Mouse (Mus musculus) liver, adult 2 months (tissue): ENCODE data around the gene Dnajb4. TPM values are rescaled to one million over a fixed set of nuclear protein-coding genes. Genes with fewer than 3 reads are reported as not detected.
"Not testable (repeated sequence)": the region's sequence is repeated elsewhere in the genome, so short reads cannot be mapped to it uniquely, and the experiment has no call there.

Source experiments
- DNase-seq: peaks from one replicate; pipeline ENCODE4 v3.0.0-alpha.2; 2011; ENCODE audit warnings: low read depth, low spot score; ENCODE audit errors: extremely low read depth
- H3K27ac ChIP-seq: fragments of 200-500 bp; replicated peaks from 2 replicates; pipeline ENCODE4 v1.5.1; 2012; ENCODE audit warnings: low read depth, mild to moderate bottlenecking, control low read depth, inconsistent platforms, low read length; ENCODE audit not compliant: insufficient read depth
- H3K27me3 ChIP-seq: fragments of 200-500 bp; 2 replicates; pipeline ENCODE4 v1.6.1; 2012; ENCODE audit warnings: mild to moderate bottlenecking, moderate library complexity, low read length, inconsistent platforms; ENCODE audit not compliant: control insufficient read depth, insufficient read depth
- H3K36me3 ChIP-seq: fragments of 200-500 bp; 2 replicates; pipeline ENCODE4 v1.6.1; 2012; ENCODE audit warnings: low read length, inconsistent platforms; ENCODE audit not compliant: control insufficient read depth, insufficient read depth
- H3K4me1 ChIP-seq: fragments of 200-500 bp; 2 replicates; pipeline ENCODE4 v1.6.1; 2011; ENCODE audit warnings: low read length; ENCODE audit not compliant: control insufficient read depth, insufficient read depth
- H3K4me3 ChIP-seq: fragments of 200-500 bp; 2 replicates; pipeline ENCODE4 v1.5.1; 2011; ENCODE audit warnings: low read depth, mild to moderate bottlenecking, control low read depth, low read length, moderate library complexity; ENCODE audit not compliant: insufficient read depth
- H3K79me2 ChIP-seq: fragments of 200-500 bp; 2 replicates; pipeline ENCODE4 v1.6.1; 2012; ENCODE audit warnings: inconsistent platforms, mild to moderate bottlenecking, low read length, moderate library complexity; ENCODE audit not compliant: control insufficient read depth, insufficient read depth
- H3K9ac ChIP-seq: fragments of 200-500 bp; 2 replicates; pipeline ENCODE4 v1.6.1; 2012; ENCODE audit warnings: low read depth, mild to moderate bottlenecking, control low read depth, inconsistent platforms, low read length
- CTCF ChIP-seq: fragments of 200-500 bp; IDR thresholded peaks from 2 replicates; pipeline ENCODE4 v1.5.1; 2011; ENCODE audit warnings: low read depth, low read length, control low read depth
- POLR2A ChIP-seq: fragments of 200-500 bp; IDR thresholded peaks from 2 replicates; pipeline ENCODE4 v1.6.1; 2011; ENCODE audit warnings: low read length, control low read depth; ENCODE audit not compliant: insufficient read depth; ENCODE audit errors: extremely low read depth
- WGBS: fragments of 180-500 bp; shearing (Covaris S2); methylation state at CpG from one replicate; pipeline ENCODE4 v1.1.7; 2018; 5-methylcytosine and 5-hydroxymethylcytosine counted together
- polyA plus RNA-seq: library from polyadenylated mRNA; depleted of rRNA; stranded (reverse); fragments of >200 nt; gene quantifications from 2 replicates; pipeline ENCODE4 v1.2.3, GENCODE M21; 2012; rRNA removed
- total RNA-seq: library from RNA; depleted of rRNA; stranded (reverse); fragments of >200 nt; gene quantifications from 2 replicates; pipeline ENCODE4 v1.2.3, GENCODE M21; 2014; rRNA removed

Gene Dnajb4
- total and polyA plus RNA-seq, 2 experiments: 5.3 to 22.4 TPM

DNA sequence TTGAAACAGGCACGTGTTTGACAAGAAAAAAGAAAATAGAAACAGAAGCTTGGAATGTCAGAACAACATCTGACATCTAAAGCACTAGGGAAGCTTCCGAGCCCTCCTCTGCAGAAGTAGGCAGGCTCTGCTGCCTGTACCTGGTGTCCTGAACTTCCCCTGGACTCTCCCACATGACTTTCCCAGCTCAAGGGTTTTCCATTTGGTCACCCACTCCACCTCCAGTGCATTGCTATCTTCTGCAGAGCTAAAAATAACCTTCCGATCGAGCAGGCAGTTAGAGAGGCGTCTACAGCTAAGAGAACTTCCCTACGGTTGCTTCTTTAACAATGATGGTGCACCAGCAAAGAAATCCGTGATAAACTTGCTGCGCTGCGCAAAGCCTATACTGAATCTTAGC is 76.5 kb downstream of the Dnajb4 start:
- no peak for TF ChIP-seq POLR2A
- no peak for TF ChIP-seq CTCF
- no peak for DNase-seq
- H3K27me3 ChIP-seq: no peaks in the 10 kb centered on the region
- no peaks in the 10 kb centered on the region for H3K36me3 ChIP-seq
- no peak overlapping the region for H3K27ac ChIP-seq
- 65% methylated on average over 9 of the region's 9 CpGs for WGBS
- no peak overlapping the region for H3K9ac ChIP-seq
- H3K4me3 ChIP-seq: no peak overlapping the region
- no peaks in the 10 kb centered on the region for H3K4me1 ChIP-seq
- H3K79me2 ChIP-seq: no peaks in the 10 kb centered on the region

DNA sequence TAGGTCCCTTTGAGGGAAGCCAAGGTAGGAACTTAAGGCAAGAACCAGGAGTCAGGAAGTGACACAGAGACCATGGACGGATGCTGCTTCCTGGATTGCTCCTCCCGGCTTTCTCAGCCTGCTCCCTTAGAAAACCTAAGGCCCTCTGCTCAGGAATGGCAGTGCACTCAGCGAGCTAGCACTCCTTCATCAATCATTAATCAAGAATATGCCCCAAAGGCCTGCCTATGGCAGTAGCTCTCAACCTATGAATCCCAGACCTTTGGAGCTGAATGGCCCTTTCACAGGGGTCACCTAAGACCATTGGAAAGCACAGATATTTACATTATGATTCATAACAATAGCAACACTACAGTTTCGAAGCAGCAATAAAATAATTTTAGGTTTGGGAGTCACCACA is 79.1 kb downstream of the Dnajb4 start:
- DNase-seq: no peak
- no peaks in the 10 kb centered on the region for H3K36me3 ChIP-seq
- TF ChIP-seq CTCF: no peak
- TF ChIP-seq POLR2A: no peak
- H3K27me3 ChIP-seq: no peaks in the 10 kb centered on the region
- no peaks in the 10 kb centered on the region for H3K4me1 ChIP-seq
- H3K79me2 ChIP-seq: no peaks in the 10 kb centered on the region
- no peak overlapping the region for H3K27ac ChIP-seq
- no peak overlapping the region for H3K9ac ChIP-seq
- no peak overlapping the region for H3K4me3 ChIP-seq
- WGBS: 70% methylated on average over 4 of the region's 4 CpGs

DNA sequence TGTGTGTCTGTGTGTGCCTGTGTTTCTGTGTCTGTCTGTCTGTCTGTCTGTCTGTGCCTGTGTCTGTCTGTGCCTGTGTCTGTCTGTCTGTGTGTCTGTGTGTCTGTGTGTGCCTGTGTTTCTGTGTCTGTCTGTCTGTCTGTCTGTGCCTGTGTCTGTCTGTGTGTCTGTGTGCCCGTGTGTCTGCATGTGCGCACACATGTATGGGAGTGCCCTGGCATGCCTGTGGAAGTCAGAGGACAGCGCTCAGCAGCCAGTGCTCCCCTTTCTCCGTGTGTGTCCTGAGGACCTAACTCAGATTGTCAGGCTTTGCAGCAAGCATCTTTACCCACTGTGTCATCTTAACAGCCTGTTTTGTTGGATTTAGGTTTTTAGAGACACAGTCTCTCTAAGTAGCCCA is 80.7 kb downstream of the Dnajb4 start:
- WGBS: 91% methylated on average over 4 of the region's 4 CpGs
- not testable (repeated sequence) for DNase-seq, H3K27me3 ChIP-seq, H3K27ac ChIP-seq, H3K36me3 ChIP-seq, H3K79me2 ChIP-seq, H3K9ac ChIP-seq, H3K4me1 ChIP-seq, H3K4me3 ChIP-seq

DNA sequence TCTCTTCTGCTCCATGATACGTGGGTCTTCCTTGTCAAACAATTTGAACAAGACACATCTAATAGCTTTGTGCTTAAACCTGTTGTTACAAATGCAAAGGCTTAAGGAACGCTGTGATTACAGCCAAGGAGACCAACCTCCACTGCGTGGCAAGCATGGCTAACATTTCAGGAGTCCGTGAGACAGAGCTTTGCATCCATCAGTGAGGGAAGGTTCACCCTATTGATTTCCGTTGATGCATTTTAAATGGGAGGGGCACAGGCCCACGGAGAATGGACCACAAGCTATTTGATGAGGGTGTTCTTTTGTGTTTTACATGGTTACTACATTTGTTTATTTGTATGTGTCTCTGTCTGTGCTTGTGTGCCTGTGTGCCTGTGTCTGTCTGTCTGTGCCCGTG is 81.5 kb downstream of the Dnajb4 start:
- Histone ChIP-seq H3K4me3 (no peak overlapping the region), H3K27ac (no peak overlapping the region), H3K9ac (no peak overlapping the region), H3K27me3 (no peaks in the 10 kb centered on the region), H3K79me2 (no peaks in the 10 kb centered on the region), H3K36me3 (no peaks in the 10 kb centered on the region), H3K4me1 (no peaks in the 10 kb centered on the region)
- TF ChIP-seq CTCF (no peak), POLR2A (no peak)
- 84% methylated on average over 7 of the region's 7 CpGs for WGBS
- no peak for DNase-seq

Other genes starting within 250 kb of the Dnajb4 start
- 0.34 and 0.46 TPM in 2 replicates for gene Gipc2, start 44.1 kb downstream of the Dnajb4 start, total RNA-seq
- gene Gipc2, start 44.1 kb downstream of the Dnajb4 start, polyA plus RNA-seq: 0.05 and 0.22 TPM in 2 replicates
- gene Fubp1, start 120 bp upstream of the Dnajb4 start, total RNA-seq: 61.9 and 71.5 TPM in 2 replicates
- gene Fubp1, start 120 bp upstream of the Dnajb4 start, polyA plus RNA-seq: 17.5 and 28.1 TPM in 2 replicates
- gene Nexn, start 56.0 kb upstream of the Dnajb4 start, total RNA-seq: 0.20 and 0.28 TPM in 2 replicates
- gene Nexn, start 56.0 kb upstream of the Dnajb4 start, polyA plus RNA-seq: not detected in 2 replicates
- gene Miga1, start 130.1 kb upstream of the Dnajb4 start, total RNA-seq: 2.2 and 2.6 TPM in 2 replicates
- gene Miga1, start 130.1 kb upstream of the Dnajb4 start, polyA plus RNA-seq: 0.39 and 0.94 TPM in 2 replicates
- 41.5 and 46.9 TPM in 2 replicates for gene Usp33, start 136.2 kb upstream of the Dnajb4 start, total RNA-seq
- 9.5 and 9.9 TPM in 2 replicates for gene Usp33, start 136.2 kb upstream of the Dnajb4 start, polyA plus RNA-seq
- gene Zzz3, start 185.2 kb upstream of the Dnajb4 start, total RNA-seq: 17.6 and 21.1 TPM in 2 replicates
- 5.7 and 10.2 TPM in 2 replicates for gene Zzz3, start 185.2 kb upstream of the Dnajb4 start, polyA plus RNA-seq